Mouse (Mus musculus) C2C12 (cell line): ENCODE results near the gene Ckap4. TPM values are rescaled to one million over a fixed set of nuclear protein-coding genes. Genes with fewer than 3 reads are reported as not detected.

ENCODE experiments used
- H3K27me3 ChIP-seq: one replicate; pipeline ENCODE4 v1.6.1; 2011; ENCODE audit not compliant: control insufficient read depth, insufficient read depth, insufficient read length
- H3K36me3 ChIP-seq: one replicate; pipeline ENCODE4 v1.6.1; 2011; ENCODE audit not compliant: control insufficient read depth, insufficient read depth
- H3K4me3 ChIP-seq: one replicate; pipeline ENCODE4 v1.5.1; 2011; ENCODE audit warnings: mild to moderate bottlenecking, control low read depth; ENCODE audit not compliant: poor library complexity, insufficient read depth, severe bottlenecking
- H3K79me2 ChIP-seq: one replicate; pipeline ENCODE4 v1.6.1; 2011; ENCODE audit not compliant: control insufficient read depth, insufficient read depth
- H3K79me3 ChIP-seq: one replicate; pipeline ENCODE4 v1.6.1; 2011; ENCODE audit warnings: low read depth, control low read depth
- H3ac ChIP-seq: one replicate; pipeline ENCODE3; 2011; ENCODE audit warnings: low read depth; ENCODE audit not compliant: control insufficient read depth, insufficient read length
- CEBPB ChIP-seq: IDR thresholded peaks from one replicate; pipeline ENCODE4 v1.6.1; 2011; ENCODE audit warnings: low read depth, mild to moderate bottlenecking, control low read depth, moderate library complexity
- CTCF ChIP-seq: IDR thresholded peaks from one replicate; pipeline ENCODE4 v1.5.1; 2011; ENCODE audit not compliant: control insufficient read depth, insufficient read depth, insufficient read length
- FOSL1 ChIP-seq: IDR thresholded peaks from one replicate; pipeline ENCODE4 v1.8.0; 2011; ENCODE audit warnings: mild to moderate bottlenecking, low read length; ENCODE audit not compliant: poor library complexity, insufficient read depth, severe bottlenecking
- MAX ChIP-seq: IDR thresholded peaks from one replicate; pipeline ENCODE4 v1.6.1; 2011; ENCODE audit warnings: mild to moderate bottlenecking, control low read depth
- MYOD1 ChIP-seq: IDR thresholded peaks from one replicate; pipeline ENCODE4 v1.6.1; 2011; ENCODE audit warnings: low read depth; ENCODE audit not compliant: control insufficient read depth, insufficient read length
- MYOG ChIP-seq: IDR thresholded peaks from one replicate; pipeline ENCODE4 v1.6.1; 2011; ENCODE audit not compliant: control insufficient read depth, insufficient read length; ENCODE audit errors: extremely low read depth
- USF1 ChIP-seq: IDR thresholded peaks from one replicate; pipeline ENCODE4 v1.6.1; 2011; ENCODE audit warnings: low read depth, mild to moderate bottlenecking, control low read depth, moderate library complexity
- polyA plus RNA-seq: library from polyadenylated mRNA; unstranded; fragments of >200 nt; fragmentation: generic; extraction: Trizol; gene quantifications from one replicate; pipeline ENCODE4 v1.2.1, GENCODE M21; 2012; ENCODE audit warnings: missing spikeins

Gene Ckap4
- polyA plus RNA-seq, 1 experiment, result 106 TPM

- peaks cover 47% of the 10 kb centered on the region for H3K36me3 ChIP-seq
- H3K79me2 ChIP-seq, result peaks cover 64% of the 10 kb centered on the region
- H3K79me3 ChIP-seq, result peaks cover 60% of the 10 kb centered on the region
- H3ac ChIP-seq, result peak overlapping the region; percentile 74
- TF ChIP-seq CTCF, result no peak
- TF ChIP-seq MYOD1, result no peak
- no peak for TF ChIP-seq CEBPB
- TF ChIP-seq USF1, result no peak
- TF ChIP-seq MYOG, result no peak
- TF ChIP-seq MAX, result peak; percentile 82
- H3K27me3 ChIP-seq, result no peaks in the 10 kb centered on the region
- peak overlapping the region; percentile 84 for H3K4me3 ChIP-seq
Measured at GRCm38 (mm10) chr10:84532191-84532889, 1.5 kb downstream of the Ckap4 start.

GRCm38 (mm10) chr10:84531576-84531975 is 2.3 kb downstream of the Ckap4 start:
- peaks cover 72% of the 10 kb centered on the region for H3K79me2 ChIP-seq
- H3K4me3 ChIP-seq, result peak overlapping the region; percentile 84
- peaks cover 54% of the 10 kb centered on the region for H3K36me3 ChIP-seq
- H3K79me3 ChIP-seq, result peaks cover 65% of the 10 kb centered on the region
- peak overlapping the region; percentile 28 for H3ac ChIP-seq
- TF ChIP-seq USF1, result no peak
- TF ChIP-seq FOSL1, result no peak
- TF ChIP-seq CTCF, result no peak
- TF ChIP-seq MYOG, result no peak
- no peak for TF ChIP-seq MAX
- TF ChIP-seq MYOD1, result no peak
- TF ChIP-seq CEBPB, result no peak
- H3K27me3 ChIP-seq, result no peaks in the 10 kb centered on the region

- H3K36me3 ChIP-seq, result peaks cover 66% of the 10 kb centered on the region
- peaks cover 81% of the 10 kb centered on the region for H3K79me2 ChIP-seq
- H3K27me3 ChIP-seq, result no peaks in the 10 kb centered on the region
- H3K4me3 ChIP-seq, result no peak overlapping the region
- peaks cover 69% of the 10 kb centered on the region for H3K79me3 ChIP-seq
- TF ChIP-seq FOSL1 (no peak), MAX (no peak), CEBPB (no peak), CTCF (no peak), USF1 (no peak), MYOG (no peak), MYOD1 (no peak)
- no peak overlapping the region for H3ac ChIP-seq
Measured at GRCm38 (mm10) chr10:84530388-84530787, 3.5 kb downstream of the Ckap4 start.

GRCm38 (mm10) chr10:84527631-84528030 is 6.2 kb downstream of the Ckap4 start:
- H3K36me3 ChIP-seq, result peaks cover 78% of the 10 kb centered on the region

GRCm38 (mm10) chr10:84527070-84527469 is 6.8 kb downstream of the Ckap4 start:
- no peak overlapping the region for H3ac ChIP-seq
- H3K27me3 ChIP-seq, result no peaks in the 10 kb centered on the region
- peaks cover 78% of the 10 kb centered on the region for H3K36me3 ChIP-seq

More at GRCm38 (mm10) chr10:84527631-84528030, 6.2 kb downstream of the Ckap4 start:
- H3K4me3 ChIP-seq, result no peak overlapping the region
- TF ChIP-seq MYOG, result no peak
- TF ChIP-seq CEBPB, result no peak
- TF ChIP-seq MAX, result no peak
- TF ChIP-seq CTCF, result no peak
- TF ChIP-seq FOSL1, result no peak
- TF ChIP-seq MYOD1, result no peak
- TF ChIP-seq USF1, result no peak
- H3K27me3 ChIP-seq, result no peaks in the 10 kb centered on the region
- H3K79me2 ChIP-seq, result peaks cover 69% of the 10 kb centered on the region
- H3K79me3 ChIP-seq, result peaks cover 61% of the 10 kb centered on the region
- H3ac ChIP-seq, result no peak overlapping the region

More at GRCm38 (mm10) chr10:84527070-84527469, 6.8 kb downstream of the Ckap4 start:
- Histone ChIP-seq H3K79me3 (peaks cover 56% of the 10 kb centered on the region), H3K79me2 (peaks cover 64% of the 10 kb centered on the region), H3K4me3 (no peak overlapping the region)
- TF ChIP-seq MYOD1, result no peak
- no peak for TF ChIP-seq MAX
- TF ChIP-seq CTCF, result no peak
- TF ChIP-seq FOSL1, result no peak
- TF ChIP-seq CEBPB, result no peak
- TF ChIP-seq USF1, result no peak
- TF ChIP-seq MYOG, result no peak
